Mouse (Mus musculus) kidney, adult 11 months (tissue): ENCODE measurements around the gene Cda.
"Not testable (repeated sequence)": the region's sequence is repeated elsewhere in the genome, so short reads cannot be mapped to it uniquely, and the experiment has no call there.

Experiments used
- DNase-seq: peaks from one replicate; pipeline ENCODE4 v3.0.0; 2022

Cda gene

GRCm38 (mm10) chr4:138330264-138330671, 37.5 kb downstream of the Cda start:
- DNase-seq, result no peak

- DNase-seq, result no peak
Observed at GRCm38 (mm10) chr4:138327891-138328470, 39.8 kb downstream of the Cda start.

- not testable (repeated sequence) for DNase-seq
Observed at GRCm38 (mm10) chr4:138327155-138327554, 40.6 kb downstream of the Cda start.

DNA sequence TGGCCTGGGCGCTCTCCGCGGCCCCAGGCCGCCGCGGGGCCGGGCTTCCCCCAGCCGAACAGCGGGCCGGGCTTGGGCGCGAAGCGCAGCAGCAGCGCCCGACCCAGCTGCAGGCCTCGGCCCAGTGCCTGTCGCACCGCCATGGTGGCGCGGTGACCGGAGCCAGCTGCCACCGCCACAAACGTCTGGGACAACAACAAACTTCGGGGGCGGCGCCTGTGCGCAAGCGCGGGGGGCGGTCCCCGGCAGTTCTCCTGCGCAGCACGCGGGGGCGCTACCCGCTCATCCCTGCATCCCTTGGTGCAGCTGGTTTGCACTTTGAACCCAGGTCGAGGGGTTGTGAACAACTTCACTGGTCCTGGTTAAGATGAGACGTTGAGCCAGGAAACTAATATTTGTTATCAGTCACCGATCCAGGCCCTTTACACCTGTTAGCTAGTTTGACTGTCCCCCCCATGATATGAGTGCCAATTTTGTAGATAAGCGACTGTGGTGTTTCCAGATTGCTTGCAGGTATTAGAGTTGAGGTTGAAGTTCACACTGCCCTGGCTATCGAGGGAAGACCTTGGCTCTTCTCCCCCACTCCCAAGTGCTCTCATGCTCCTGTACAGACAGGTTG, 41.6 kb downstream of the Cda start, which contains the start of gene Pink1:
Gene Pink1 (minus strand): TSS at position 231 of the 619 bp plus-strand sequence.
- DNase-seq, result peak; percentile 95

DNA sequence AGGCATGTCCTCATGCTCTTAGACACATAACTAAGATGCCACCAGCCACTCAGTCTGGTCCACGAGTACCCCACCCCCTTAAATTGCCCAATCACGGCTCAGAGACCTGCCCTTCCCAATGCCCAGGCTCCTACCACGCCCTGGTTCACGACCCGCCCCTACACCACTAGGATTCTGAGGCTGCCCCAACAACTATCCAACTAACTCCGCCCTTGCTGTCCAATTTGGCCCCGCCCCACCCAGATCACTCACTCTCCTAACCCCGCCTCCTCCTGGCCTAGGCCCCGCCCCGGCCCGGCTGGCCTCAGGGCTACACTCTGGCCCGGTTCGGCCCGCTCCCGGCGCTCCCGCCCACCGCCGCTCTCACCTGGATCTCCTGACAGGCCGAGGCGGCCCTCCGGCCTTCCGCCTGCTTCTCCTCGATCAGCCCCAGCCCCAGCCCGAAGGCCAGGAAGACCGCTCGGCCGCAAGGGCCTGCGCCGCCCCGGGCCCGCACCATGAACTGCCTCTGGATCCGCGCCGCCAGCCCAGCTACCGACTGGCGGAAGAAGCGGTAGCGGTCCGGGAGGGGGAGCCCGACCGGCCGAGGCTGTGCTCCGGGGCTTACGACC, 42.2 kb downstream of the Cda start:
- DNase-seq, result peak; percentile 99

DNA sequence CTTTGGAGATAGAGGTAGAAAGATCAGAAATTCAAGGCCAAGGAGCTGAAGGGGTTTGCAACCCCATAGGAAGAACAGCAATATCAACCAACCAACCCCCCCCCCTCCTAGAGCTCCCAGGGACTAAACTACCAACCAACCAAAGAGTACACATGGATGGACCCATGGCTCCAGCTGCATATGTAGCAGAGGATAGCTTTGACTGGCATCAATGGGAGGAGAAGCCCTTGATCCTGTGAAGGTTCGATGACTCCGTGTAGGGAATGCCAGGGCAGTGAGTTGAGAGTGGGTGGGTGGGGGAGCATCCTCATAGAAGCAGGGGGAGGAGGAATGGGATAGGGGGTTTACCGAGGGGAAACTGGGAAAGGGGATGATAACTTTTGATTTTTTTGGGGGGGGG, 43.3 kb downstream of the Cda start:
- no peak for DNase-seq

- DNase-seq, result no peak
Observed at GRCm38 (mm10) chr4:138323753-138324152, 44.0 kb downstream of the Cda start.

DNA sequence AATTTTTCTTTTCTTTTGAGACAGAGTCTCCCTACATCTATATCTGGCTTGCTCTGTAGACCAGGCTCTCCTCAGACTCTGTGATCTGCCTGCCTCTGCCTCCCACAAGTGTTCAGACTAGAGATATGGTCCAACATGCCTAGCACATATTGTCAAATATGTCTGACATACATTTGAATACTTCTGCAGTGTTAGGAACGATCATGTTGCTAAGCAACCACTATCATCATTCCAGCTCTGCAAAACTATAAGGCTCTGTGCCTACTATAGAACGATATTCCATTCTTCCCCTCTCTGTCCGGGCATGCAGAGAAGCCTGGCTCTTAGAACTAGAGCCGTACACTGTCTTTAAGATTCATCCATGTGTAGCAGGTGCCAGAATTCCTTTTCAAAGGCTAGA, 45.1 kb downstream of the Cda start:
- no peak for DNase-seq

DNA sequence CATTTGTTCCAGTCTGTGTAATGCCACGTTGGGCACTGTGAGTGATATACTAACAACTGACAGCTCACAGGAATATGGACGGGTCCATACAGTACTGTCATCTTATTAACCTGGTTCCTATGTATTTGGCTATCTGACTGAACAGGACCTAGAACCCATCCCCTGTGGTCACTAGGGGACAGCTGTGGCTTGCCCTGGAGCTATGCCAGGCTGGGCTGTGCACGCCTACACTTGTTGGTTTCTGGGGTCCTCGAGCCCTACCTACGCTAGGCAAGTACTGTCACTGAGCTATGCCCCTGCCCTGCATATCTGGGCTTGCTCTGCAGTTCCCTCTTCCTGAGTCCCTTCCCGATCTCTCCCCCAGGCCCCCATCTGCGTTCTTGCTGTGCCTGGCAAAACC, 46.3 kb downstream of the Cda start:
- no peak for DNase-seq

DNA sequence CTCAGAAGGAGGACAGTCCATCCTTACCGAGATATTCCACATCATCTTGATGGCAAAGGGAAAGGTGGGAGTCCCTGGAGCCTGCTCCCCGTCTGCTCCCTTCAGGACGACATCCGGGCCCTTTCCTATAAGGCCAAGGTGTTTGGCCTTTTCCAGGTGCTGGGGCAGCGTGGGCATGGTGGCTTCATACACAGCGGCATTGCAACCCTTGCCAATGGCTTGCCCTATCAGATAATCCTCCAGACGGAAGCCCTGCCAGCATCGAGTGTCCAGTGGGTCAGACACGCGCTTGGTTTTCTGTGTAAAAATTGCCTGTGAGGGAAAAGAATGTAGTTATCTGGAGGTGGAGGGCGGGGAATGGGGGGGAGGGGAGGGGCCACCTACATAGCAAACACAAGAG, 47.1 kb downstream of the Cda start:
- DNase-seq, result no peak

- peak; percentile 77 for DNase-seq
Observed at GRCm38 (mm10) chr4:138319508-138319907, 48.3 kb downstream of the Cda start.

GRCm38 (mm10) chr4:138318509-138319266, 49.1 kb downstream of the Cda start:
- no peak for DNase-seq

DNA sequence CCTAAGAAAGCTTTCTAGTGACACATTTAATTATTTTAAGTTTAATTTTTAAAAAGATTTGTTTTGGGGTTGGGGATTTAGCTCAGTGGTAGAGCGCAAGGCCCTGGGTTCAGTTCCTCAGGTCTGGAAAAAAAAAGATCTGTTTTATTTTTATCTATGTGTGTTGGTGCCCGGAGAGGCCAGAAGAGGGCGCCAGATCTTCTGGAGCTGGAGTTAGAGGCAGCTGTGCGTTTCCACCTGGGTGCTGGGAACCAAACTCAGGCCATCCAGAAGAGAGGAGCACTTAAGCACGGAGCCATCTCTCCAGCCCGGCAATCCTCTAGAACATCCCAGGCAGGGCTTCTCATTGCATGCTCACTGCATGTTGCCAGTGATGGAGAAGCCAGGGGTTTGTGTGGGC, 51.4 kb downstream of the Cda start:
- DNase-seq, result no peak

GRCm38 (mm10) chr4:138315781-138316180, 52.0 kb downstream of the Cda start:
- DNase-seq, result no peak

GRCm38 (mm10) chr4:138313795-138314194, 54.0 kb downstream of the Cda start:
- DNase-seq, result no peak

GRCm38 (mm10) chr4:138313021-138313420, 54.8 kb downstream of the Cda start:
- DNase-seq, result no peak

DNA sequence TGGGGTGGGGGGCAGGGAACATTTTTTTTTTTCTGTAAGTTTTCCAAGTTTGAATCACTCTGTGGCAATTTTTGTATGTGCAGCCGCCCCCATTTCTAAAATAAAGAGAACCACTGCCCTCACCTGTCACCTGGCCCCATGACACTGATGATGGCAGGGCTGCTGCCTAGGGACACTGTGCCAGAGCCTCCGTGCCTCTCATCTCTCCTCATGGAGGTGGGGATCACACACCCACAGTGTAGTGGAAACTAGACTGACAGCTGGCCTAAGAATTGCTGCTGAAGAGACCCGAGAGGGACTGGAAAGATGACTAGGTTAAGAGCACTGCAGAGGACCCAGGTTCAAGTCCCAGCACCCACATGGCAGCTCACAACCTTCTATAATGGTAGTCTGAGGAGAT, 55.7 kb downstream of the Cda start:
- no peak for DNase-seq

DNA sequence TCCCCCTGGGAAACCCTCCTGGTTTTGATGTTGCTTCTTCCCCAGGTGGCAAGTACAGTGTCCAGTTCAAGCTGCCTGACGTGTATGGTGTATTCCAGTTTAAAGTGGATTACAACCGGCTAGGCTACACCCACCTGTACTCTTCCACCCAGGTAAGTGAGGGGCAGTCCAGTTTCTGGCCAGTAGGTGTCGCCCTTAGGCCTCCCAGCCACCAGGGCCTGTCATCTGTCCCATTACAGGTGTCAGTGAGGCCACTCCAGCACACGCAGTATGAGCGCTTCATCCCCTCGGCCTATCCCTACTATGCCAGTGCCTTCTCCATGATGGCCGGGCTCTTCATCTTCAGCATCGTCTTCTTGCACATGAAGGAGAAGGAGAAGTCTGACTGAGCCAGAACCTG, 56.2 kb downstream of the Cda start:
- peak; percentile 69 for DNase-seq

GRCm38 (mm10) chr4:138310311-138310910, 57.4 kb downstream of the Cda start:
- no peak for DNase-seq

DNA sequence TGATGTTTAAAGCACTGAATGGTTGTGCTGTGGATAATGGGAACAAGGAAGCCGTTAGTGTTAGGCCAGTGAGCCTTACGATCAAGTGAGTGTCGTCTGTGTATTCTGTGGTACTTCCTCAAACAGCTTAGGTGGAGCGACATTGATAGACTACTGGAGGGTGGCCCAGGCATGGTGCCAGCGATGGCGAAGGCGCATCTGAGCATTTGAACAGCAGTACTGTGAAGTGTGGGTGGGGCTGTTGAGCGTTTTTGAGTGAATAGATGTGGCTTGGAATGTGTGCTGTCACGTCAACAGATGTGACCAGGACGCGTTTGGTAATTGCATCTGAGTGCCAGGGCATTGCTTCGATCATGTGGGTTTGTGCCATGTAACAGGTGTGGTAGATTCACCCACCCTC, 60.1 kb downstream of the Cda start:
- DNase-seq, result no peak

GRCm38 (mm10) chr4:138307025-138307424, 60.8 kb downstream of the Cda start:
- DNase-seq, result no peak

GRCm38 (mm10) chr4:138304340-138305104, 63.3 kb downstream of the Cda start, which contains the start of gene Ddost:
TSS of gene Ddost (plus strand) at chr4:138304730.
- peak; percentile 98 for DNase-seq
